Mouse (Mus musculus): ENCODE data around the gene Stab2. TPM values are rescaled to one million over a fixed set of nuclear protein-coding genes. Genes with fewer than 3 reads are reported as not detected.

The Stab2 gene
- polyA plus RNA-seq, 1 experiment from 2014 or later: 31.7 TPM

GRCm38 (mm10) chr10:86934376-86934775 is 73.4 kb downstream of the Stab2 start:
- Histone ChIP-seq H3K27me3 (replicated peaks) (no peaks in the 10 kb centered on the region), H3K4me3 (no peak overlapping the region), H3K4me2 (no peak overlapping the region), H3K36me3 (no peaks in the 10 kb centered on the region), H3K9ac (no peak overlapping the region), H3K27ac (no peak overlapping the region), H3K9me3 (replicated peaks) (no peaks in the 10 kb centered on the region), H3K4me1 (no peaks in the 10 kb centered on the region)
- WGBS (ENCODE audit: insufficient replicate concordance): 62% methylated on average over 6 of the region's 6 CpGs
- ATAC-seq: no peak

- Histone ChIP-seq H3K4me2 (no peak overlapping the region), H3K36me3 (no peaks in the 10 kb centered on the region), H3K4me1 (no peaks in the 10 kb centered on the region), H3K9ac (no peak overlapping the region), H3K27ac (no peak overlapping the region), H3K4me3 (no peak overlapping the region), H3K27me3 (replicated peaks) (no peaks in the 10 kb centered on the region), H3K9me3 (replicated peaks) (no peaks in the 10 kb centered on the region)
- ATAC-seq: no peak
- WGBS (ENCODE audit: insufficient replicate concordance): 37% methylated on average over 3 of the region's 3 CpGs
These were observed 73.9 kb downstream of the Stab2 start for GRCm38 (mm10) chr10:86933906-86934305.

GRCm38 (mm10) chr10:86933180-86933695 is 74.6 kb downstream of the Stab2 start:
- no peaks in the 10 kb centered on the region for H3K27me3 ChIP-seq (replicated peaks)
- WGBS (ENCODE audit: insufficient replicate concordance): 63% methylated on average over 9 of the region's 9 CpGs
- H3K36me3 ChIP-seq: no peaks in the 10 kb centered on the region
- H3K4me3 ChIP-seq: no peak overlapping the region
- no peak overlapping the region for H3K4me2 ChIP-seq
- H3K4me1 ChIP-seq: no peaks in the 10 kb centered on the region
- H3K9ac ChIP-seq: no peak overlapping the region
- H3K9me3 ChIP-seq (replicated peaks): no peaks in the 10 kb centered on the region
- no peak for ATAC-seq
- H3K27ac ChIP-seq: no peak overlapping the region

GRCm38 (mm10) chr10:86923602-86924001 is 84.2 kb downstream of the Stab2 start:
- no peaks in the 10 kb centered on the region for H3K9me3 ChIP-seq (replicated peaks)
- no peak overlapping the region for H3K4me3 ChIP-seq
- ATAC-seq: no peak
- no peaks in the 10 kb centered on the region for H3K27me3 ChIP-seq (replicated peaks)
- no peak overlapping the region for H3K9ac ChIP-seq
- 67% methylated on average over 1 of the region's 1 CpGs for WGBS (ENCODE audit: insufficient replicate concordance)
- H3K36me3 ChIP-seq: no peaks in the 10 kb centered on the region
- no peaks in the 10 kb centered on the region for H3K4me1 ChIP-seq
- no peak overlapping the region for H3K4me2 ChIP-seq
- no peak overlapping the region for H3K27ac ChIP-seq

- Histone ChIP-seq H3K9me3 (replicated peaks) (no peaks in the 10 kb centered on the region), H3K4me3 (no peak overlapping the region), H3K36me3 (no peaks in the 10 kb centered on the region), H3K27me3 (replicated peaks) (no peaks in the 10 kb centered on the region), H3K4me1 (no peaks in the 10 kb centered on the region), H3K27ac (no peak overlapping the region), H3K9ac (no peak overlapping the region), H3K4me2 (no peak overlapping the region)
- no peak for ATAC-seq
These were observed 92.2 kb downstream of the Stab2 start for GRCm38 (mm10) chr10:86915595-86915994.

GRCm38 (mm10) chr10:86908562-86908961 is 99.3 kb downstream of the Stab2 start:
- no peak overlapping the region for H3K9ac ChIP-seq
- H3K27ac ChIP-seq: no peak overlapping the region
- H3K4me2 ChIP-seq: no peak overlapping the region
- H3K4me1 ChIP-seq: no peaks in the 10 kb centered on the region
- 91% methylated on average over 18 of the region's 18 CpGs for WGBS (ENCODE audit: insufficient replicate concordance)
- no peak for ATAC-seq
- no peaks in the 10 kb centered on the region for H3K36me3 ChIP-seq
- H3K9me3 ChIP-seq (replicated peaks): no peaks in the 10 kb centered on the region
- no peak overlapping the region for H3K4me3 ChIP-seq
- H3K27me3 ChIP-seq (replicated peaks): no peaks in the 10 kb centered on the region

- 62% methylated on average over 6 of the region's 6 CpGs for WGBS (ENCODE audit: insufficient replicate concordance)
- Histone ChIP-seq H3K9me3 (replicated peaks) (no peaks in the 10 kb centered on the region), H3K9ac (no peak overlapping the region), H3K4me1 (no peaks in the 10 kb centered on the region), H3K36me3 (no peaks in the 10 kb centered on the region), H3K4me3 (no peak overlapping the region), H3K27ac (no peak overlapping the region), H3K27me3 (replicated peaks) (no peaks in the 10 kb centered on the region), H3K4me2 (no peak overlapping the region)
- ATAC-seq: no peak
These were observed 100.8 kb downstream of the Stab2 start for GRCm38 (mm10) chr10:86907043-86907442.

- H3K27me3 ChIP-seq (replicated peaks): no peaks in the 10 kb centered on the region; the same call in 1 of the 2 replicates
- H3K4me1 ChIP-seq: no peaks in the 10 kb centered on the region
- H3K4me2 ChIP-seq: no peak overlapping the region
- H3K36me3 ChIP-seq: no peaks in the 10 kb centered on the region
- no peak for ATAC-seq
- 35% methylated on average over 2 of the region's 2 CpGs for WGBS (ENCODE audit: insufficient replicate concordance)
- H3K27ac ChIP-seq: no peak overlapping the region
- no peaks in the 10 kb centered on the region for H3K9me3 ChIP-seq (replicated peaks)
- no peak overlapping the region for H3K4me3 ChIP-seq
- H3K9ac ChIP-seq: no peak overlapping the region
These were observed 112.3 kb downstream of the Stab2 start for GRCm38 (mm10) chr10:86895531-86895930.

GRCm38 (mm10) chr10:86891066-86891465 is 116.8 kb downstream of the Stab2 start:
- Histone ChIP-seq H3K9me3 (replicated peaks) (no peaks in the 10 kb centered on the region), H3K27me3 (replicated peaks) (no peaks in the 10 kb centered on the region; the same call in 1 of the 2 replicates), H3K36me3 (no peaks in the 10 kb centered on the region), H3K4me2 (no peak overlapping the region), H3K27ac (no peak overlapping the region), H3K9ac (no peak overlapping the region), H3K4me3 (no peak overlapping the region), H3K4me1 (no peaks in the 10 kb centered on the region)
- 83% methylated on average over 1 of the region's 1 CpGs for WGBS (ENCODE audit: insufficient replicate concordance)
- ATAC-seq: no peak

- no peak for ATAC-seq
- Histone ChIP-seq H3K27me3 (replicated peaks) (no peaks in the 10 kb centered on the region; the same call in 1 of the 2 replicates), H3K9ac (no peak overlapping the region), H3K4me2 (no peak overlapping the region), H3K36me3 (no peaks in the 10 kb centered on the region), H3K4me1 (no peaks in the 10 kb centered on the region), H3K9me3 (replicated peaks) (no peaks in the 10 kb centered on the region), H3K4me3 (no peak overlapping the region), H3K27ac (no peak overlapping the region)
- WGBS (ENCODE audit: insufficient replicate concordance): 76% methylated on average over 14 of the region's 14 CpGs
These were observed 117.5 kb downstream of the Stab2 start for GRCm38 (mm10) chr10:86890166-86890930.

- Histone ChIP-seq H3K4me2 (no peak overlapping the region), H3K4me1 (no peaks in the 10 kb centered on the region), H3K4me3 (no peak overlapping the region), H3K9me3 (replicated peaks) (no peaks in the 10 kb centered on the region), H3K36me3 (no peaks in the 10 kb centered on the region), H3K27ac (no peak overlapping the region), H3K9ac (no peak overlapping the region), H3K27me3 (replicated peaks) (no peaks in the 10 kb centered on the region; the same call in 1 of the 2 replicates)
- no peak for ATAC-seq
These were observed 118.4 kb downstream of the Stab2 start for GRCm38 (mm10) chr10:86889440-86889839.

GRCm38 (mm10) chr10:86886434-86886833 is 121.4 kb downstream of the Stab2 start:
- Histone ChIP-seq H3K4me3 (no peak overlapping the region), H3K27me3 (replicated peaks) (no peaks in the 10 kb centered on the region), H3K4me1 (no peaks in the 10 kb centered on the region), H3K9me3 (replicated peaks) (no peaks in the 10 kb centered on the region), H3K4me2 (no peak overlapping the region), H3K36me3 (no peaks in the 10 kb centered on the region), H3K27ac (no peak overlapping the region), H3K9ac (no peak overlapping the region)
- ATAC-seq: no peak
- 75% methylated on average over 1 of the region's 1 CpGs for WGBS (ENCODE audit: insufficient replicate concordance)

- Histone ChIP-seq H3K36me3 (no peaks in the 10 kb centered on the region), H3K27ac (no peak overlapping the region)
- no peak for ATAC-seq
These were observed 126.4 kb downstream of the Stab2 start for GRCm38 (mm10) chr10:86881448-86881847.

More at GRCm38 (mm10) chr10:86881448-86881847, 126.4 kb downstream of the Stab2 start:
- no peaks in the 10 kb centered on the region for H3K4me1 ChIP-seq
- H3K9ac ChIP-seq: no peak overlapping the region
- H3K9me3 ChIP-seq (replicated peaks): no peaks in the 10 kb centered on the region
- no peak overlapping the region for H3K4me2 ChIP-seq
- no peak overlapping the region for H3K4me3 ChIP-seq
- no peaks in the 10 kb centered on the region for H3K27me3 ChIP-seq (replicated peaks)

All from liver, embryonic 12.5 days (tissue).